Mouse (Mus musculus) embryonic facial prominence, embryonic 15.5 days (tissue): Measurements from ENCODE around the gene Serinc4. TPM values are rescaled to one million over a fixed set of nuclear protein-coding genes. Genes with fewer than 3 reads are reported as not detected.
A peak's percentile ranks its signal among the peaks of the same experiment; 100 is the strongest.

Source experiments
- ATAC-seq: fragments of 200-750 bp; cut with Nextera tagmentation; 2 replicates; pipeline ENCODE4 v1.8.0; 2017; ENCODE audit warnings: low read depth, moderate TSS enrichment; ENCODE audit not compliant: insufficient number of reproducible peaks, low FRiP score, low TSS enrichment
- H3K27ac ChIP-seq: fragments of 300-500 bp; sonication (generic); replicated peaks from 2 replicates; pipeline ENCODE4 v1.5.1; 2015; ENCODE audit warnings: mild to moderate bottlenecking, inconsistent platforms
- H3K27me3 ChIP-seq: fragments of 300-500 bp; sonication (generic); 2 replicates; pipeline ENCODE4 v1.6.1; 2015; ENCODE audit warnings: inconsistent platforms
- H3K36me3 ChIP-seq: fragments of 300-500 bp; sonication (generic); 2 replicates; pipeline ENCODE4 v1.6.1; 2015; ENCODE audit warnings: mild to moderate bottlenecking, inconsistent platforms
- H3K4me1 ChIP-seq: fragments of 300-500 bp; sonication (generic); 2 replicates; pipeline ENCODE4 v1.6.1; 2015; ENCODE audit warnings: inconsistent platforms
- H3K4me2 ChIP-seq: fragments of 300-500 bp; sonication (generic); replicated peaks from 2 replicates; pipeline ENCODE4 v1.6.1; 2015; ENCODE audit warnings: mild to moderate bottlenecking, inconsistent platforms
- H3K4me3 ChIP-seq: fragments of 300-500 bp; sonication (generic); replicated peaks from 2 replicates; pipeline ENCODE4 v1.5.1; 2015; ENCODE audit warnings: mild to moderate bottlenecking, inconsistent platforms
- H3K9ac ChIP-seq: fragments of 300-500 bp; sonication (generic); 2 replicates; pipeline ENCODE4 v1.6.1; 2015; ENCODE audit warnings: inconsistent platforms
- H3K9me3 ChIP-seq: fragments of 300-500 bp; sonication (generic); replicated peaks from 2 replicates; pipeline ENCODE4 v1.6.1; 2016; ENCODE audit warnings: inconsistent platforms
- WGBS: fragments of 180-500 bp; shearing (Covaris S2); methylation state at CpG from one replicate; pipeline ENCODE4 v1.1.7; 2015; 5-methylcytosine and 5-hydroxymethylcytosine counted together
- polyA plus RNA-seq: library from polyadenylated mRNA; unstranded; fragments of >200 nt; fragmentation: Nextera tagmentation; extraction: Ambion mirVana; gene quantifications from 2 replicates; pipeline ENCODE4 v1.2.1, GENCODE M21; 2015

Gene Serinc4
- polyA plus RNA-seq, 1 experiment from 2014 or later = 0.61 TPM

DNA sequence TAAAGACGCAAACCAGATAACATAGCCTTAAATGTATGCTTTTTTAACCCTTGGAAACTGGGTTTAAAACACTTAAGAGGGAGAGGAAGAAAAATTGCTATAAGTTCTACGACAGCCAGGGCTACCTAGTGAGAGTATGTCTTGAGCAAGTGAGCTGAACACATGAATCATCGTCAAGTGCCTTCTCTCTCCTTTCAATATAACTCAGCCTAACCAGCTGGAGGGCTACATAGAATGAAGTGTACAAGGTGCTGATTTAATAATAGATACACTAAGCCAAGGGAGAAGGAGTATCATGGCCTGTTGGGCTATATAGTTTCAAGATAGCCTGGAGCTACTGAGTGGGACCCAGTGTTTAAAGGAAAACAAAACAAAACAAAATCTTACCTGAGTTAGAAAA, 38.1 kb downstream of the Serinc4 start:
- peaks cover 51% of the 10 kb centered on the region for H3K36me3 ChIP-seq
- no peaks in the 10 kb centered on the region for H3K9me3 ChIP-seq
- 84% methylated on average over 3 of the region's 3 CpGs for WGBS
- no peak overlapping the region for H3K4me2 ChIP-seq
- peaks cover 25% of the 10 kb centered on the region for H3K4me1 ChIP-seq
- no peaks in the 10 kb centered on the region for H3K27me3 ChIP-seq
- H3K9ac ChIP-seq = no peak overlapping the region
- no peak overlapping the region for H3K4me3 ChIP-seq
- H3K27ac ChIP-seq = no peak overlapping the region
- ATAC-seq = no peak

DNA sequence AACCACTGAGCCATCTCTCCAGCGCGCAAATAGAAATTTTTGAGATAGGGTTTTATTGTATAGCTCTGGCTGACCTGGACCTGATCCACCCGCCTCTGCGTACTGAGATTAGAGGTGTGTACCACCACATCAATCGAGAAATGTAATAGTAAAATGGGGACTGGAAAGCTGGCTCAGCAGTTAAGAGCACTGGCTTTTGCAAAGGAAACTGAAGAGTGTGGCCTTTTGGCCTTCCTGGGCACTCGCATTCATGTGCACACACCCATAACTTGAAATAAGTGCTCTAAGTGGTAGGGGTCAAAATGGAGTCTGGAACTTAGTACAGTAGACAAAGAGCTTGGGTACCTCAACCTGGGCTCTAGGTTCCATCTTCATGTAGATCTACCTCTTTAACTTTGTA, 40.2 kb downstream of the Serinc4 start:
- H3K36me3 ChIP-seq = peaks cover 32% of the 10 kb centered on the region
- no peak for ATAC-seq
- 89% methylated on average over 6 of the region's 6 CpGs for WGBS
- H3K27ac ChIP-seq = no peak overlapping the region
- no peak overlapping the region for H3K4me3 ChIP-seq
- no peak overlapping the region for H3K4me2 ChIP-seq
- peaks cover 31% of the 10 kb centered on the region for H3K4me1 ChIP-seq
- no peaks in the 10 kb centered on the region for H3K9me3 ChIP-seq
- H3K27me3 ChIP-seq = no peaks in the 10 kb centered on the region
- H3K9ac ChIP-seq = no peak overlapping the region

DNA sequence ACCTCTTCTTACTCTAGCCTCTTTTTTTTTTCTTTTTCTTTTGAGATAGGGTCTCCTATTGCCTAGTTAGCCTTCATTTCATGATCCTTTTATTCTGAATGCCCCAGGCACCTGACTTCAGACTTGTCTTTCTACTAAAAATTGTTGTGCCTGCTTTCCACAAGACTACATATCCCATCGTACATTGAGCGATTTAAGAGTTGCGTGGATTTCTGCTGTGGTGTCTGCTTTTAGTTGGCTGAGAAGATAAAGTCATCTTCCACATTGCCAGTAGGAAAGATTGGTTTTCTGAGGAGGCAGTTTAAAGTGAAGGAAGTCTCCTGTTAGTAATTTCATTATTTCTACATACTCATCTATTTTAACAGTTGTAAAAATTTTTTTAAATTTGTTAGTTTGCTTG, 41.0 kb downstream of the Serinc4 start:
- Histone ChIP-seq H3K4me2 (peak overlapping the region; percentile 66), H3K27ac (no peak overlapping the region), H3K9me3 (no peaks in the 10 kb centered on the region), H3K36me3 (peaks cover 26% of the 10 kb centered on the region), H3K4me3 (peak overlapping the region; percentile 82), H3K4me1 (peaks cover 31% of the 10 kb centered on the region), H3K9ac (peak overlapping the region; percentile 87; the same call in 1 of the 2 replicates), H3K27me3 (no peaks in the 10 kb centered on the region)
- ATAC-seq = no peak
- 63% methylated on average over 3 of the region's 3 CpGs for WGBS

DNA sequence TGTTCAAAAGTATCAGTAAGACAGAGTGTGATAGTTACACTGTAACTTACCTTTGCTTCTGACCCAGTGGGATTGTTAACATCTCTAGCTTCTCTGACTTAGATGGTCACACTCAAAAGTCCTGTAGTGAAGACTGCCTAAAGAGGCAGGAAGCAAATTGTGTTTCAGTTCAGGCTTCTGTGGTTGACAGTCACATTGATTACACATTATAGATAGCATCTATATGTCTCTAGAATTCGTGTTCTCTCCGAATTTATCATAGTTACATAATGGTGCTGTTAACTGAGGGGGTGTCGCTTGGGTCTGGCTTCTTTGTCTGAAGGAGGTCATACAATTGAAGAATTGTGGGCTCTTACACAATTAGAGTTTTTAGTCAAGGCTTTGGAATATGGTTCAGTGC, 41.5 kb downstream of the Serinc4 start:
- peak overlapping the region; percentile 66 for H3K4me2 ChIP-seq
- no peak for ATAC-seq

DNA sequence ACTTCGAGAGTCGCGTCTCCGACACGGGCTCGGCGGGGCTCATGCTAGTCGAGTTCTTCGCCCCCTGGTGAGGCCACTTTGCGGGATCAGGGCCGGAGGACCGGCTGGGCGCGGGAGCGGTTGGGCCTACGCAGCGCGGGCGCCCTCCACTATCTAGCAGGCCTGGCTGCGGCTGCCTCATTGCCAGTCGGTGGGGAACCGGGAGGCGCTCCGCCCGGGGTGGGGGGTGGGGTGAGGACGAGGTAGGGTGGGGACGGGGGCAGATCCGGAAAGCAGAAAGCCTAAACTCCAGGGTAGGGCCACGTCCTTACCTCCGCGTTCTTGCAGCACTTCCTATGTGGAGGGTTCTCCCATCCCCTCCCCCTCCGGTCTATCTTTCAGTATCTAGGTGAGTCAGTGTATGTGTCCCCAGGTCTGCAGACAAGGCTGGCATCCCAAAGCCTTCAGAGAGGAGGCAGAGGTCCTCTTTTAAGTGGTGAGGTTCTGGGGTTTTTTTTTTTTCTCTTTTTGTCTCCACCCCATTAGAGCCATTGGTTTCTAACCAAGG, 42.4 kb downstream of the Serinc4 start:
- Histone ChIP-seq H3K36me3 (peaks cover 19% of the 10 kb centered on the region), H3K9ac (peak overlapping the region; percentile 87), H3K4me1 (peaks cover 31% of the 10 kb centered on the region), H3K4me2 (peak overlapping the region; percentile 66), H3K9me3 (no peaks in the 10 kb centered on the region), H3K27me3 (no peaks in the 10 kb centered on the region), H3K4me3 (peak overlapping the region; percentile 82), H3K27ac (peak overlapping the region; percentile 95)
- ATAC-seq = peak; percentile 51; the same call in 1 of the 2 replicates
- WGBS = under 1% methylated on average over 32 of the region's 32 CpGs

More for the DNA sequence above, 41.5 kb downstream of the Serinc4 start:
- H3K27me3 ChIP-seq = no peaks in the 10 kb centered on the region
- no peak overlapping the region for H3K27ac ChIP-seq
- 48% methylated on average over 3 of the region's 3 CpGs for WGBS
- H3K4me1 ChIP-seq = peaks cover 31% of the 10 kb centered on the region
- H3K36me3 ChIP-seq = peaks cover 24% of the 10 kb centered on the region
- H3K4me3 ChIP-seq = peak overlapping the region; percentile 82
- H3K9ac ChIP-seq = peak overlapping the region; percentile 87; the same call in 1 of the 2 replicates
- no peaks in the 10 kb centered on the region for H3K9me3 ChIP-seq

DNA sequence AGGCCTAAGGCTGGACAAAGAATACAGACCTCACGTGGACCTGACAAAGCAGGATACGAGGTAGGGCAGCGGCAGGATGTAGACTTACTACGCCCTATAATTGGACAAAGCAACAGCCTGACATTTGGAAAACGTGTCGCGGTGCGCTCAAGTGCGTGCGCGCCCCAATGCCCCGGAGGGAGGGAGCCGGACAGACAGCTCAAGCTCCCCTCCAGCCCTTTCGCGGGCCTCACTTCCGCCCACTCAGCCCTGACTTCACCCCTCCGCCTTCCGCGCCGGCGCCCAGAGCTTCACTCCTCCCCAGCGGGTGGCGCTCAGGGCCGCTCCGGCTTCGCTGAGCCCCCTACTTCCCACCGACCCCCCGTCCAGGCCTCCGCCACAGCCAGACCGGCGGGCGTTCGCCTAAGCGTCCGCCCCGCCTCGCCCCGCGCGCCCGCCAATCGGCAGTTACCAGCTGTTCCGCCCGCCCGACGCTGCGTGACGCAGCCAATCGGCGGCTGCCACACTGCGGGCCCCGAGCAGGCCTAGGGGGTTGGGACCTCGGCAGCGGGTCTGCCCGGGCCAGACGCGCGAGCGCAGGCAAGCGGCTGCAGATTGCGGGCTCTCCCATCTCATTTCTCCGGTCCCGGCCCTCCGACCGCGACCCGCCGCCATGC, 43.1 kb downstream of the Serinc4 start, which contains the start of the genes Pdia3 and Catsper2:
Pdia3 (plus strand) TSS at position 389 of the 656 bp plus-strand sequence.
Catsper2 (minus strand) TSS at position 406 of the 656 bp plus-strand sequence.
- Histone ChIP-seq H3K36me3 (peaks cover 13% of the 10 kb centered on the region; the same call in 1 of the 2 replicates), H3K9me3 (no peaks in the 10 kb centered on the region), H3K4me1 (peaks cover 31% of the 10 kb centered on the region), H3K4me3 (peak within 1 kb of the TSS; percentile 82), H3K4me2 (peak within 1 kb of the TSS; percentile 66), H3K27me3 (no peaks in the 10 kb centered on the region), H3K27ac (peak within 1 kb of the TSS; percentile 95), H3K9ac (peak within 1 kb of the TSS; percentile 87)
- peak; percentile 100 for ATAC-seq
- under 1% methylated on average over 68 of the region's 68 CpGs for WGBS

DNA sequence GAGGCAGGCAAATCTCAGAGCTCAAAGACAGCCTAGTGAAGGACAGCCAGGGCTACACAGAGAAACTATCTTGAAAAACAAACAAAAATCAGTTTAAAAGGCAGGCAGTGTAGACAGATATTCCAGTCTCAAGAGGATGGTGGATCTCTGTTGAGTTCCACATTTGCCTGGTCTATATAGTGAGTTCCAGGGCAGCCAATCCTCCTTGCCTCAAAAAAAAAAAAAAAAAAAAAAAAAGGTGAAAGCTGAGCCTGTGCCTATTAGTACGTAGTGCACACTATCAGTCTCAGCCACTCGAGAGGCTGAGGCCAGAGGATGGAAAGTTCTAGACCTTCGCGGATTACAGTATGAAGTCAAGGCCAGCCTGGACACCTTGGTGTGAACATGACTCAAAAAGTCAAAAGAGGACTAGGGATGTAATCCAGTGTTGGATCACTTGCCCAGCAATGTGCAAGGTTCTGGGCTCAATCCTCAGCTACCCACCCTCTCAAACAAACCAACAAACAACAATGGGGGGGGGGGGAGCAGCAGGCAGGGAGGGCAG, 43.7 kb downstream of the Serinc4 start:
- WGBS = 4% methylated on average over 4 of the region's 4 CpGs
- Histone ChIP-seq H3K36me3 (peaks cover 10% of the 10 kb centered on the region; the same call in 1 of the 2 replicates), H3K4me2 (peak overlapping the region; percentile 66), H3K9me3 (no peaks in the 10 kb centered on the region), H3K4me1 (peaks cover 31% of the 10 kb centered on the region), H3K4me3 (peak overlapping the region; percentile 82), H3K9ac (peak overlapping the region; percentile 87), H3K27me3 (no peaks in the 10 kb centered on the region), H3K27ac (peak overlapping the region; percentile 95)
- ATAC-seq = no peak

DNA sequence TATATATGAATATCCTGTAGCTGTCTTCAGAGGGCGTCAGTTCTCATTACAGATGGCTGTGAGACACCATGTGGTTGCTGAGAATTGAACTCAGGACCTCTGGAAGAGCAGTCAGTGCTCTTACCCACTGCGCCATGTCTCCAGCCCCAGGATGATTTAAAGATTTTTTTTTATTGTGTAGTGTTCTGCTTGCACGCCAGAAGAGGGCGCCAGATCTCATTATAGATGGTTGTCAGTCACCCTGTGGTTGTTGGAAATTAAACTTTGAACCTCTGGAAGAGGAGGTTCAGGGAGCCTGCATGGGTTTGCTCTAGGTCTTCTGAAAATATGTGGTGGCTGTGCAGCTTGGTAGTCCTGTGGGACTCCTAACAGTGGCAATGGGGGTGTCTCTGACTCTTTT, 48.4 kb downstream of the Serinc4 start:
- H3K27ac ChIP-seq = no peak overlapping the region
- 32% methylated on average over 4 of the region's 4 CpGs for WGBS

DNA sequence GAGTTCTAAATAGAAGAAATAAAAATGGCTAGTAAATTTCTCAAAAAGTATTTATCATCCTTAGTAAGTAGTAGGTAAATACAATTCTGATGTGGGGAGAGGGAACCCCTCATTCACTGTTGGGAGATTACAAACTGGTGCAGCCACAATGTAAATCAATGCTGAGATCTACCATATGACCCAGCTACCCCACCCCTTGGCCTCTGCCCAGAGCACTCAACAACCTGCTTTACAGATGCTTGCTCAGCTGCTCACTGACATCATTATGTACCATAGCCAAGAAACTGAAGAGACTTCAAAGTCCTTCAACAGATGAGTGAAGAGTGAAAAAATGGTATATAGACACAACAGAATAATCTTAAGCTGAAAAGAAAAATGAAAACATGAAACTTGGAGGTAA, 53.3 kb downstream of the Serinc4 start:
- Histone ChIP-seq H3K9ac (no peak overlapping the region), H3K27me3 (no peaks in the 10 kb centered on the region), H3K9me3 (no peaks in the 10 kb centered on the region), H3K4me1 (no peaks in the 10 kb centered on the region), H3K36me3 (no peaks in the 10 kb centered on the region), H3K27ac (no peak overlapping the region), H3K4me3 (no peak overlapping the region), H3K4me2 (no peak overlapping the region)
- no peak for ATAC-seq

More for the DNA sequence above, 48.4 kb downstream of the Serinc4 start:
- H3K36me3 ChIP-seq = no peaks in the 10 kb centered on the region
- H3K9me3 ChIP-seq = no peaks in the 10 kb centered on the region
- H3K4me3 ChIP-seq = no peak overlapping the region
- ATAC-seq = no peak
- H3K27me3 ChIP-seq = no peaks in the 10 kb centered on the region
- H3K9ac ChIP-seq = no peak overlapping the region
- H3K4me2 ChIP-seq = no peak overlapping the region
- peaks cover 6% of the 10 kb centered on the region; the same call in 1 of the 2 replicates for H3K4me1 ChIP-seq

DNA sequence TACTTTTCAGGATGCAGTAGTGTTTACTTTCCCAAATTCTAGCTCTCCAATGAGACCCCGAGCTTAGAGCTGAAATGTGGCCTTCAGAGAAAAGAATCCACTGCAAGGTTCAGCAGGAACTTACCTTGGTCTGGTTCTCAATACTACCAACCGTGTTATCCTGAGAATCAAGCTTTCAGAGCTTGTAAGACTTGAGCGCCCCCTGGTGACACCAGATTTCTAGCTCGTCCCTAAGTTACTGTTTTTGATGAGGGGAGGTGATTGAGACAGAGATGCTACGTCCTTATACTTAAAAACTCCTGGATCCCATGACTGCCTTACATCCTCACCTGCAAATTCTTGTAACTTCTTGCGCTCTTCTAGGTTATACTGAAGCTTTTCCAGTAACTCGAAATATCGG, 60.0 kb downstream of the Serinc4 start:
- Histone ChIP-seq H3K4me2 (no peak overlapping the region), H3K4me1 (no peaks in the 10 kb centered on the region), H3K9ac (no peak overlapping the region), H3K27ac (no peak overlapping the region), H3K36me3 (no peaks in the 10 kb centered on the region), H3K4me3 (no peak overlapping the region), H3K27me3 (no peaks in the 10 kb centered on the region), H3K9me3 (no peaks in the 10 kb centered on the region)
- WGBS = 14% methylated on average over 8 of the region's 8 CpGs
- ATAC-seq = no peak
